Mouse (Mus musculus): ENCODE measurements around the gene Tatdn2.
"Not testable (repeated sequence)": the region's sequence is repeated elsewhere in the genome, so short reads cannot be mapped to it uniquely, and the experiment has no call there.

Tatdn2 gene

DNA sequence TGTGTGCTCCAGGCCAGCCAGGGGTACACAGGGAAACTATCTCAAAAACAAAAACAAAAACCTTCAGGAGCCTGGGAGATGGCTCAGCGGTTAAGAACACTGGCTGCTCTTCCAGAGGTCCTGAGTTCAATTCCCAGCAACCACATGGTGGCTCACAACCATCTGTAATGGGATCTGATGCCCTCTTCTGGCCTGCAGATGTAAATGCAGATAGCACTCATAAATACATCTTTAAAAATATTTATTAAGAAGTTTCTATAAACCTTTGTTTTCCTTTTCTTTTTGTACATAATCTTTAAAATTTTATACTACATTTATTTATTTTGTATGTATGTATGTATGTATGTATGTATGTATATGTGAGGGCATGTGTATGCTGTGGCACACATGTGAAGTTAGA is 24.8 kb upstream of the Tatdn2 start:
- DNase-seq = not testable (repeated sequence)

DNA sequence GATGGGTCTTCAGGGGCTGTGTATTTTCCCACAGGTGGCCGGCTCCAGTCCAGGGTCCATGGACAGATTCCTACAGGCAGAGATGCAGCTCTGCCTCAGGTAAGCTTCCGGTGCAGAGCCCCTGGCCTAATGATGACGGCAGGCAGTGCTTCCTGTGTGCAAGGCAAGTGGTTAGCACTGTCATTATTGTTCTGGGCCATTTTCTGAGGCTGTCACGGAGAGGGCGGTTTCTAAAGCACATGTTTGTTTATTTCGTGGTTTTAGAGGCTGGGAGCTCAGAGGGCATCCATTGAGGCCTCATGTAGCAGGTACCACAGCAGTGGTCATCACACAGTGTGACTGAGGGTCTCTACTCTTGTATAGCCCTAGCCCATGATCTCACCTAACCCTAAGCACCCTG is 23.9 kb upstream of the Tatdn2 start:
- no peak for DNase-seq

DNA sequence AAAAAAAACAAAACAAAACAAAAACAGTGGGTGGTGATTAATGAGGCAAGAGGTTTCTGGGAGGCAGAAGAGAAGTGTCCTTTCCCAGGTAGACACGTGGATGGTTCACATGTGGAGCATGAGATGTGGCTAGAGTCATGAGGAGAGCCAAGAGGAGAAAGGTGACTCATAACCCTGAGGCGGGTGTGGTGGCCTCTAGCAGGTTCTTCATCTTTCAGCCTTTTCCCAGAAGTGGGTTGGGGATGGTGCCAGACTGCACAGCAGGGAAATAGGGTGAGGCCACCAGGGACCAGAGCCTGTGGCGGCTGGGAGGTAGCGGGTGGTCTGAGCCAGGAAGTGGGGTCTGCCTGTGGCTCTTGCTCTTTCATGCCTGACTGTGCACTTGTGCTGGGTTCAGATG is 21.6 kb upstream of the Tatdn2 start:
- DNase-seq = peak in 1 of 2 experiments; percentile 39

DNA sequence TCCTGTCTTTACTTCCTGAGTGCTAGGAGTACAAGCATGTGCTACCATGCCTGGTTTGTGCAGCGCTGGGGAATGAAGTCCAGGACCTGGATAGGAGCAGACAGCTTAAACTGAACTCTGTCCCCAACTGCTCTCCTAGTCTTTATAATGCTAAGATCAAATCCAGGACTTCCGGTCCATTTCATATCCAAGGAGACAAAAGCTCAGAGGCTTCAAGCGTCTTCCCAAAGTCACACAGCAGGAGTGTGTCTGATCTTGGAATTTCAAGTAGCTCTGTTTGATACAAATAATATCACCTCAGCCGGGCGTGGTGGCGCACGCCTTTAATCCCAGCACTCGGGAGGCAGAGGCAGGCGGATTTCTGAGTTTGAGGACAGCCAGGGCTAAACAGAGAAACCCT is 20.9 kb upstream of the Tatdn2 start:
- no peak for DNase-seq

DNA sequence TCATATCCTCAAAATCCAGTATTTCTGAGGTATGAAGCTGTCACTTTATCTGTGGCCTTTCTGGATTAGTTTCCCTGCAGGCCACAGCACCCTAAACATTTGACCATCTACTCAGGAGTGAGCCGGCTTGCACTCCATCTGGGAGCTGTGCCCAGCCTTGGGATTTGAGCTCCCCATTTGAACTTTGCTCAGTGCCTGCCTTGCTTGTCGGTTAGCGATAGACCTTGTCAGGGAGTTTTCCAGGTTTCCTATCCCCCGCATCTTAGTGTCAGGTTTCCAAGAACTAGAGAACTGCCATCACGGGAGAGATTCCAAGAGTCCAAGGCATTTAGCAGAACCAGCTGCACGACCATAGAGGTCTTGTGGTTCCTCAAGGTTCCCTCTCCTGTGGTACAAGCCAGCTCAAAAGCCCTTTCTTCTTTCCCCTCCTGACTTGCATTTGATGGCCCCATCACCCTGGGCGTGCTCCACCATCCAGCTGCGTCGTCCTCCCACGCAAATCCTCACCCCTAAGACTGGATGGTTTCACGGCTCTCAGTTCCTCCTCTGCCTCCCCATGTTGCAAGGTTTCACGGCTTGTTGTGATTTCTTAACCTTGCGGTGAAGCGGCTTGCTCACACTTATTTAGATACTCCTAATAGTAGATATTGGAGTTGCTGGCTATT is 19.6 kb upstream of the Tatdn2 start:
- peak; percentile 64 to 72 for DNase-seq

DNA sequence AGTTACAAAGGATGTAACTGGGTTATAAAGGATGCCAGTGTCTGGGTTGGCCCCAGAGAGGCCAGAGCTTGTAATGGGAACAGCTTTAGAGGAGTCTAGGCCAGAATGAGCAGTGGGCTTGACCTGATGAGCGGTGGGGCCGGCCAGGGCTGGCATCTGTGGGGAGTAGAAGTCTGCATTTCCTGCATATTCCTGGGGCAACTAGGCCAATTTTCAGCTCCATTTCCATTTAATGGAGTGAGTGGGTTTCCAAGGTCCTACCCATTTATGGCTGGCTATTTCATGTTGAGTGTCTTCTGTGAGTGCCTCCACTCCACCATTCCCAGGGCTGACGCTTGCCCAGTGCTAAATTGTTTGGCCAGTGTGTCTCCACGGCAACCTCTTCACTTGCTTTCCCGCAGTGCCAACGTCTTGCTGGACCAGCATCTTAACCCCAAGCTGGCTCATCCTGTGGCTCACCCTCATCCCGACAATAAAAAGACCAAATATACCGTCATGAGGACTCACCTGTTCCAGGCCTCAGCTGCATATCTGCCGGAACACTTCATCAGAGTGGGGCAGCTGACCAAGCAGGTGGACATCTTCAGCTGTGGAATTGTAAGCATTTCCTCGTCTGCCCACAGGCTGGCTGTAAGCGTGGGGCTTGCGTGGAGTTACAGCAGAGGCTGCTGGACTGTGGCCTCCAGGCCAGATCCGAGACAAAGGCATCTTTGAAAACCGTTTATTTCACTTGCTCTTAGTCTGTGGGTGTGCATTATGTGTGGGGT is 18.4 kb upstream of the Tatdn2 start:
- no peak for DNase-seq

DNA sequence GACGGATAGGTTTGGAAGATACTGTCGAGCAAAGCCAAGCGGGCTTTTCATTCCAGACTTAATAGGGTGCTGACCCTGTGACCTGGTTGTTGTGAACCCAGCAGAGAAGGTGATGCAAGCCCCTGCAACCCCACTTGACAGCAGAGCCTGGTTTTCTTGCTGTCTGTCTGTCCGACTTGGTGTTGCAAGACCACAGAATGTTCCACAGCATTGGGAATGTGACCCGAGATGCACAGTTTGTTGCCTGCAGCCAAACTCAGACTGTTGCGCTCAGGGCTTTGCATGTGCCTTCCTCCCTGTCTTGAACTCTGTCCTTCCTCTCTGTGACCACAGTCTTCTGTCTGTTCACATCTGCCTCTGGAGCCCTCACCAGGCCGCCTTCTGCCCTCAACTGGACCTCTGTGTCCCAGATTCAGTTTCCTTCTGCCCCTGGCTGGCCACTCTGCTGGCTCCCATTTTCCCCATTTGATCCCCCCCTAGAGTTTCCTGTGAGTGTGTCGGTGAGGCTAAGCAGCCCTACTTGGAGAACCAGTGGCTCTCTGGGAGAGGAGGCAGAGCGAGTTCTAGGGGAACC is 16.8 kb upstream of the Tatdn2 start:
- no peak for DNase-seq

DNA sequence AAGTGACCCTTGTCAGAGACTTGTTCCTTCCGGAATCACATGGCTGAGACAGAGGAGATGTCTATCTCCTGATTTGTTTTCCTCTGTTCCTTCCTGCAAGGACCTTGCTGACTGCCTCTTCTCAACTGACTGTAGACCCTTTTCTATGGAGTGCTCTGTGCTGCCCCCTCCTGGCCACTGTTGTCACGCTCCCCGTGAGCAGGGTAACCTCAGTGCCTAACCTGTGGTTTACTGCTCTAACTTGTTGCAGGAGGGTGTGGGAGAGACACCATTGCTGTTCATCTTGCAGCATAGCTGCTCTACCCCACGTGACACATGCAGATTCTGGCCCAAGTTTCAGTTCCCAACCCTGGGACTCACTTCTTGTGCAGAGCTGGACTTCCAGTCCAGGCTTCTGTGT is 15.6 kb upstream of the Tatdn2 start:
- peak; percentile 82 to 93 for DNase-seq

DNA sequence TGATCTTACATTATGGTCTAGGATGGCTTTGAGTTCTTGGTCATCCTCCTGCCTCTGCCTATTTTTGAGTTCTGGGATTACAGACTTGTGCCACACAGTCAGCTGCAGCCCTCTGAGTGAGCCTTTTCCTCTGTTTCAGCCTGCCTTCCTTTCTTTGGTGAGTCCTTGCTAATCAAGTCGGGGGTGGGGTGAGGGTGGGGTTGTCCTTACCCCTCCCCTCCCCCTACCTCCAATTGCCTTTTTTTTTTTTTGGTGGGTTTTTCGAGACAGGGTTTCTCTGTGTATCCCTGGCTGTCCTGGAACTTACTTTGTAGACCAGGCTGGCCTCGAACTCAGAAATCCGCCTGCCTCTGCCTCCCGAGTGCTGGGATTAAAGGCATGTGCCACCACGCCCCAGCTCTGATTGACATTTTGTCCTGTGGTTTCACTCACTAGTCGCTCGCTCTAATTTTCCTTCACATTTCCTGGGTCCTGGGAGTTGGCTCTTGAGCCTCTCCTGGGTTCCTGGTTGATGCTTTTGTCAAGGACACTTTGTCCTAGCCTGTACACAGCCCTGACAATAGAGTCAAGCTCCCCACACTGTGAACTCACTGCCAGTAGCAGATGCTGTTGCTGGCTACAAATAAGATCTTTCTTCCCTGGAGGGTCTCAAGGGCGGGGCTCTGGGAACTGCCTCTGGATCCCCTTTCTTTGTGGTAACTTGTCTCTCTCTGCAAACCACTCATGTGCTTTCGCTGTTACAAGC is 13.6 kb upstream of the Tatdn2 start:
- no peak for DNase-seq

DNA sequence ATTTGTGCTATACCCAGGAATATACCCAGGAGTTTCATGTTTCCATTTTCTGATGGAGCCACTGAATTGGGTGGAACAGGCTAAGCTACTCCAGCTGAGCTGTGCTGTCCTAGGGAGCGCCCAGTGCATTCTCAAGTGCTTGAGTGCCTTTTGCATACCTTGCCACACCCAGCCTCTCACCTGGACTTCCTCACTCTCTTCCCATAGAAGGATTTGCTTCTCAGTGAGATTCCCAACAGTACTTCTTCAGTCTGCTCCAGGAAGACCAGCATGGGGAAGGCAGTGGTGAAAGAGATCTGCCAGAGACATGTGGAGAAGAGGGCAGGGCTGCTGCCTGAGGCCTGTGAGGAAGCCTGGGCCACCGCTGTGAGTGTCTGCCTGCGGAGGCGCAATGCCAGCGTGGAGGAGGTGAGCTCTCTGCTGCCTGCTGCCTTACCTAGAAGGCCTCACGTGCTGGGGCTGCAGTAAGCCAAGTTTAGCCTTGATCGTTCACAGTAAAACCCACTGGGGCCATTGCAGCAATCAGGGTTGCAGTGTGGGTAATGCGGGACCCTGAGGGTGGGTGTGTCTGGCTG is 10.2 kb upstream of the Tatdn2 start:
- DNase-seq = no peak

DNA sequence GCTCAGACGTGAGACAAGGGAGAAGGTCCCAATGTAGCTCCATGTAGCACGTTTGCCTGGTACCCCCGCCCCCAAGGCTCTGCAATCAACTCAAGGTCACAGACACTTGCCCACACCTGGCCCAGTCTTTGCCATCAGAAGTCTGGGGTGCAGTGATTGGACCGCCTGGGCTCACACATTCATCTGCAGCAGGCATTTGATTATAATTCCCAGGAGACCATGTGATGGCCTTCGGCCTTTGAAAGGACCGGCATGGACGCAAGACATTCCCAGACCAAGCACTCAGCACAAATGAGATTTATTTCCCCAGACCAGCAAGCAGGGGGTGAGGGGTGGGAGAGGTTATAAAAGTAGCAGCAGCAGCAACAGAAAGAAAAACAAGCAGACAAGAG is 6.8 kb upstream of the Tatdn2 start:
- peak; percentile 82 to 91 for DNase-seq

DNA sequence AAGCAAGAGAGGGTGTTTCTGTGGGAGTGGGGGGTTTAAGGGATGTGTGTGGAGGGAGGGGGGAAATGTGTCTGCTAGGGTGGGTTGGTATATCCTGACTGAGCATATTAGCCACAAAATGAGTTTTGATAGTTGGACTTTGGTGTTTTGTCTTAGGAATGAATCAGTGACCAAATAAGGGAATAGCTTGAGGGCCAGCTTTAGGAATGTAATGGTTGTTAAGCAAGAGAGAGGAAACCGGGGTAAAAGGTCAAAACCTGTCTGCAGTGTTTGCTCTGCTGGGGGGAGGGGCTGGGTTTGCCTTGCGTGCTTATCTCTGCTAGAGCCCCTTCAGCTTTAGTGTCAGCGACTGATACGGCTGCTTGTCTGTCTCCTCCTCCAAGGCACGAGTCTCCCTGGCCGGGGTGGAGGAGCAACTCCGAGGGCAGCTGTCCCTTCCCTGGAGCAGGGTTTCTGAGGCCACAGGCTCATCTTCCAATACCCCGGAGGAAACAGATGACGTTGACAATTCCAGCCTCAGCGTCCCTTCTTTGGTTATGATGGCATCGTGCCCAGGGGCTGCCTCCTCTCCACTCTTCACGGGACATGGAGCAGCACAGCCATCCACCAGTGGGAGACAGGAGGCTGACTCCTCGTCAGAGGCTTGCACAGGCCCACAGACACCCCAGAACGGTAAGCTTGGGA is 6.3 kb upstream of the Tatdn2 start:
- peak; percentile 88 to 93 for DNase-seq

DNA sequence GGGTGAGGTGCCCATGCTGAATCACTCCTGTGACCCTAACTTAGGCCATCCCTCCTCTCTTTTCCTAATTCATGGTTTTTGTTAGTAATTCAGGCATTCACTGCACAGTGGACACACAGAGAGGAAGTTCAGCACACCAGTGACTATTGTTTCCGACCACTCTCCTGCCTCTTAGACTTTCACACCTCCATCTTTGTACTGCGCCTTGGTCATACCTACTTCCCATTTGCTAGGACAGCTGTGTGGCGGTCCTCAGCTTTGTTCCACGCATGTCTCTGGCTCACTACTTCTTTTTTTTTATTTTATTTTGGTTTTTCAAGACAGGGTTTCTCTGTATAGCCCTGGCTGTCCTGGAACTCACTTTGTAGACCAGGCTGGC is 5.8 kb upstream of the Tatdn2 start:
- no peak for DNase-seq

DNA sequence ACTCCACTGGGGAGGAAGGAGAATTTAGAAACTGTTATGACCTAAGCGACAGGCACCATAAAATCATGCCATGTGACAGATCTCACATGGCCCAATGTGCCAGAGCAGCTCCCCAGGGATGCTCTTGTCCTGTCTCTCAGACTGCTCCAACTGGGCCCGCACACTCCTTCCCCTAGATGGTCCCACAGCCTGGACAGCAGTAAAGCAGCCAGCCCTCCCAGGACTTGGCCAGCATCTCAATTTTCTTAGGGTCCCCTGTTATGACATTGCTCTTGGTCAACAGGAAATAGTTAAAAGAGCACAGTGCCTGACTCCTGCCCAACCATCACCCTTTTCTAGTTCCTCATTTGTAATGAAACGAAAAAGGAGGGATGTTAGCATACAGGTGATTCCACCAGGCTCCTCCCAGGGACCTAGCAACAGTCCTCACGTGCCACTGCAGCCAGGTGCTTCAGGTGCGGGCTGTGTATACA is 4.2 kb upstream of the Tatdn2 start:
- no peak for DNase-seq

DNA sequence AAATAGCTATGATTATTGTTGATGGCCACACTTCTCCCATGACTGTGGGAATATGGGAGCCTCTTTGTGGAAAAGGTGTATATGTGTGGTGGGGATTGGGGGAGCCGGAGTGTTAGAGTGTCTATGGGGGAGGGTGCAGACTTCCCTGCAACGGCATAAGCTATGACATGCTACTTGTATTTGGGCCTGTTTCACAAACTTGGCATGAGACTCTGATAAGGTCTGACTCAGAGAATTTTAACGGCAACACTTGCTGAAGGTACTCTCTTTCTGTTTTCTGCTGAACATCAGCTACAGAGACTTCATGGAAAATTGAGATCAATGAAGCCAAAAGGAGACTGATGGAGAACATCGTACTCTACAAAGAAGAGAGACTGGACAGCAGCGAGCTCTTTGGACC is 3.5 kb upstream of the Tatdn2 start:
- DNase-seq = no peak

DNA sequence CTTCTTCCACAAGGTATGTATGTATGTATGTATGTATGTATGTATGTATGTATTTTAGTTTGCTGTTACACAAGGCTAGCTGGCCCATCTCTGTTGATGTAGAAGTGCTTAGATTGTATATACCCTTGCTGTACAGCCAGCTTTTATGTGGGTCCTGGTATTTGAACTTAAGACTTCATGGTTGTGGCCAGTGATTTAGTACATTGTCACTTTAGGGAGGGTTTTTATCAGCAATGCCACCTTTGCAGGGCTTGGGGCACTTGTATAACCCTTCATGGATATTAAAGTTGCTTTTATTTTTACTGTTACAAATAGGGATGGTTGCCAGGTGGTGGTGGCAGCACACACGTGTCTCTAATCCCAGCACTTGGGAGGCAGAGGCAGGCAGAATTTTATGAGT is 1.6 kb upstream of the Tatdn2 start:
- no peak for DNase-seq

DNA sequence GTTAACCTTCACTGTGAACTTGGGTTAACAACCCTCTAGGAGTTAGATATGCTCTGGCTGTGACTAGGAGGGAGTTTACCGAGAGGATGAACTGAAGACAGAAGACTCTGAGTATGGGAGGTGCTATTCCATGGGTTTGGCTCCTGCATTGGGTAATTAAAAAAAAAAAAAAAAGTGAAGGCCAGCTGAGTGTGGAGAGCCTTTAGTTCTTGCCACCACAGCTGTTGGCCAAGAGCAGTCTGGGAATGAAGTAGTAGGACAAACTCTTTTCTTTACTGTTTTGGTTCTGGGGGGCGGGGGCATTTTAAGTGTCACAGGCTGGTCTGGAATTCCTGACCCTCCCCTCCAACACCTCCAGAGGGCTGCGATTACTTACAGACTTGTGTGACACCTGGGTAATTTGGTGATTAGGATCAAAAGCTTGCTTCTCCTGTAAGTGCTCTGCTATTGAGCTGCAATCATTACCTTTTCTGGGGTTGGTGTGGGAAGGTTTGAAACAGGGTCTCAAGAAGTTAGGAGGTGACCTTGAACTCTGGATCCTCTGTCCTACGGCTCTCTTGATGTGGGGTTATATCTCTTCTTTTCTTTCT is 989 bp upstream of the Tatdn2 start:
- no peak for DNase-seq

DNA sequence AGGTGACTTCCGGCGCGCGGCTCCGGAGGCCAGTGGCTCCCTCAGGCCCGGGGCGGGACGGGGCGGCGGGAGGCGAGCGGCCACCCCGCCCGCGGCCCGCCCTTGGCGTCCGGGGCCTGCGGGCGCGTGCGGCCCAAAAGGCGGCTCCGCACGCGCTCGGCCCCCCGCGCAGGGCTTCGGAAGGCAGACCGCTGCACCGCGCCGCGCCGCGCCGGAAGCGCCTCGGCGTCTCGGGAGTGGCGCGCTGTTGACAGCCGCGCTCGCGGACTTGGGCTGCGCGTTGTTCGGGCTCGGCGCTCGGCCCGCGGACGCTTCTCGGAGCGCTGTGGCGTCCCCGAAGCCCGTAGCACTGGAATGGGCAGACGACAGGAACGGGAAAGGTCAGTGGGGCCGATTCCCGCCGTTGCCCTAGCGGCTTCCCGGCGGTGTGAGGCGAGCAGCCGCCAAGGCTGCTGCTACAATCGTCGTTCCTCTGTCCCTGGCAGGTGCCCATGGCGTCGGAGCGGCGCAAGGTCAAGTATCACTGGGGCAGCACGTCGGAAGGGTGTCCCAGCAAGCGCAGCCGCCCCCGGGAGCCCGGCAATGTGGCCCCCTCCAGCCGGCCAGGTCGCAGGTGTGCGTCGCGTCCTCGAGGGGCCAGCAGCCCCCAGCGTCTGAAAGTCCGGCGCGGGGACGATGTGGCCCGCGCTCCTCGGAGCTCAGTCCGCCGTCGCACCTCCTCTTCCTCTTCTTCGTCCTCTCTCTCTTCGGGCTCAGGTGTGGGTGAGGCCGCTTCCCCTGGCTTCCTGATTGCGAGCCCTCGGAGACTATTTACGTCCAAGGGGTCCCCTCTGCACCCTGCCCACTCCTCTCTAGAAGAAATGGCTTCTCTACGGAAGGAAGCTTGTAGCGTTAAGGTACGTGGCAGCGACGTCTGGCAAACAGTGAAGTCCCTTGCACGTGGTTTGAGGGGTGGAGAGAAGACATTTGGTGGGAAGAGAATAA is 664 bp downstream of the Tatdn2 start:
- DNase-seq = peak; percentile 36 to 47

DNA sequence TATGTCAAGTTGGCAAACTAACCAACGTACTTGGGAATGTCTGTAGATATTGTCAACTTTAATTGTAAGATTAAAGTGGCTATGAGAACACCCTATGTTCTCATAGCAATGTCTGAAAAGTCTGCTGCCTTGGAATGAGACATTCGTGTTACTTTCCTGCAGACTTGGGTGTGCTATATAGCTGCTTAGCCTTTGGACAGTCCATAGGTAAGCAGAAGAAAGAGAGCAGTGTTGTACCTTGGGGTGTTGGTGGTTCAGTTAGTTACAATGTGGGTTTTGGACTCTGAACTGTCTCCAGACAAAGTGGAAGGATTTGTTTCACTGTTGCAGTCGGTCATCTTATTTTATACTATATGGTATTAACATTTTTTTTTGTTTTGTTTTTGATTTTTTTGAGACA is 15.9 kb downstream of the Tatdn2 start:
- no peak for DNase-seq

DNA sequence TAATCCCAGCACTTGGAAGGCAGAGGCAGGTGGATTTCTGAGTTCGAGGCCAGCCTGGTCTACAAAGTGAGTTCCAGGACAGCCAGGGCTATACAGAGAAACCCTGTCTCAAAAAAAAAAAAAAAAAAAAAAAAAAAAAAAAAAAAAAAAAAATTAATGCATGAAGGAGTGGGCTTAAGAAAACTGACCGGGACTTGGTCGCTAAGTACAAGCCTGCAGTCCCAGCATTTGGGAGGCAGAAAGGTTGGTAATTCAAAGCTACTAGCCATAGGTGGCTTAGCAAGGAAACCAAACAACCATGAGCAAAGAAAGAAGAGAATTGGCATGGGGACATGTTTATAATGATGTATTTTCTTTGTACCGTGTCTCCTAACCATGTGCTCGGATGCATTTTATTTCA is 16.5 kb downstream of the Tatdn2 start:
- not testable (repeated sequence) for DNase-seq

DNA sequence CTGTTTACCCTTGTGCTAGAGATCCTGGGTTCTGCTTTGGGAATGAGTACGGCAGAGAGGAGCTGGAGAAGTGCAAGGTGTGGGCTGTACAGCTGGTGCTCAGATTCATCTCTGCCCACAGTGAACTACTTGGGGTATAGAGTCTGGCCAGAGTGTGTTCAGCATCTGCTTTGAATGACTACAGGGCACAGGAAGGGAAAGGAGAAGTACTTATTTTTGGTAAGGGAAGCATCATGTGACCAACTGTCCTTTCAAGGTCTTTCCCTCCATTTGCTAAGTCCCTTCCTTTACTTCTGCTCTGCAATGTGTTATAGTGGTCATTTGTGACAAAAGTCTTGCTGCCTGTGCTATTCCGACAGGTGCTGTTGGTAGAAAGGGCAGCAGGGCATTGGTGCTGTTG is 17.4 kb downstream of the Tatdn2 start:
- no peak for DNase-seq

Data from kidney, adult 8-10 months (tissue).